Mouse (Mus musculus) kidney, embryonic 16.5 days (tissue): ENCODE measurements around the gene Ubc. TPM values are rescaled to one million over a fixed set of nuclear protein-coding genes. Genes with fewer than 3 reads are reported as not detected.
A peak's percentile ranks its signal among the peaks of the same experiment; 100 is the strongest.

Source experiments
- ATAC-seq: fragments of 200-750 bp; cut with Nextera tagmentation; 2 replicates; pipeline ENCODE4 v1.8.0; 2017; ENCODE audit warnings: moderate TSS enrichment; ENCODE audit not compliant: low FRiP score, low TSS enrichment
- H3K27ac ChIP-seq: fragments of 300-500 bp; sonication (generic); 2 replicates; pipeline ENCODE4 v1.5.1; 2014; ENCODE audit warnings: low read length
- H3K27me3 ChIP-seq: fragments of 300-500 bp; sonication (generic); 2 replicates; pipeline ENCODE4 v1.6.1; 2014; ENCODE audit warnings: low read length, control low read depth, mixed read lengths; ENCODE audit not compliant: insufficient read depth
- H3K36me3 ChIP-seq: fragments of 300-500 bp; sonication (generic); 2 replicates; pipeline ENCODE4 v1.6.1; 2014; ENCODE audit warnings: low read length, control low read depth, mixed read lengths; ENCODE audit not compliant: insufficient read depth
- H3K4me1 ChIP-seq: fragments of 300-500 bp; sonication (generic); 2 replicates; pipeline ENCODE4 v1.6.1; 2014; ENCODE audit warnings: low read length, control low read depth, mixed read lengths; ENCODE audit not compliant: insufficient read depth
- H3K4me2 ChIP-seq: fragments of 300-500 bp; sonication (generic); replicated peaks from 2 replicates; pipeline ENCODE4 v1.6.1; 2014; ENCODE audit warnings: low read depth, low read length
- H3K4me3 ChIP-seq: fragments of 300-500 bp; sonication (generic); 2 replicates; pipeline ENCODE4 v1.5.1; 2014; ENCODE audit warnings: mild to moderate bottlenecking, low read length
- H3K9ac ChIP-seq: fragments of 300-500 bp; sonication (generic); replicated peaks from 2 replicates; pipeline ENCODE4 v1.6.1; 2014; ENCODE audit warnings: low read length
- H3K9me3 ChIP-seq: fragments of 300-500 bp; sonication (generic); 2 replicates; pipeline ENCODE4 v1.6.1; 2016; ENCODE audit warnings: low read length, control low read depth
- WGBS: fragments of 180-500 bp; shearing (Covaris S2); extraction: QIAGEN DNeasy Blood & Tissue Kit; methylation state at CpG from one replicate; pipeline ENCODE4 v1.1.7; 2014; 5-methylcytosine and 5-hydroxymethylcytosine counted together
- polyA plus RNA-seq: library from polyadenylated mRNA; unstranded; fragments of >200 nt; fragmentation: Nextera tagmentation; extraction: Ambion mirVana; gene quantifications from 2 replicates; pipeline ENCODE4 v1.2.1, GENCODE M21; 2015

The Ubc gene
- polyA plus RNA-seq, 1 experiment from 2014 or later, result 1,344 TPM

GRCm38 (mm10) chr5:125354885-125355492 is 35.0 kb downstream of the Ubc start:
- no peak for ATAC-seq
- H3K9me3 ChIP-seq, result peaks cover 3% of the 10 kb centered on the region
- no peaks in the 10 kb centered on the region for H3K27me3 ChIP-seq
- H3K36me3 ChIP-seq, result no peaks in the 10 kb centered on the region
- WGBS, result 46% methylated on average over 7 of the region's 7 CpGs
- H3K9ac ChIP-seq, result no peak overlapping the region
- no peak overlapping the region for H3K4me3 ChIP-seq
- no peak overlapping the region for H3K27ac ChIP-seq
- H3K4me1 ChIP-seq, result peaks cover 5% of the 10 kb centered on the region; the same call in 1 of the 2 replicates
- H3K4me2 ChIP-seq, result no peak overlapping the region

GRCm38 (mm10) chr5:125352781-125353294 is 37.2 kb downstream of the Ubc start:
- no peaks in the 10 kb centered on the region for H3K27me3 ChIP-seq
- peaks cover 3% of the 10 kb centered on the region for H3K9me3 ChIP-seq
- H3K27ac ChIP-seq, result no peak overlapping the region
- no peak overlapping the region for H3K9ac ChIP-seq
- H3K4me3 ChIP-seq, result no peak overlapping the region
- no peak overlapping the region for H3K4me2 ChIP-seq
- no peaks in the 10 kb centered on the region for H3K36me3 ChIP-seq
- WGBS, result 93% methylated on average over 5 of the region's 5 CpGs
- 0 out of 2 replicates have a peak, but pooled peaks cover under 1% of the 10 kb centered on the region for H3K4me1 ChIP-seq
- ATAC-seq, result no peak

GRCm38 (mm10) chr5:125351939-125352338 is 38.1 kb downstream of the Ubc start:
- H3K27ac ChIP-seq, result no peak overlapping the region
- H3K4me3 ChIP-seq, result no peak overlapping the region
- WGBS, result 94% methylated on average over 5 of the region's 5 CpGs
- H3K4me1 ChIP-seq, result no peaks in the 10 kb centered on the region
- no peaks in the 10 kb centered on the region for H3K36me3 ChIP-seq
- peaks cover 3% of the 10 kb centered on the region for H3K9me3 ChIP-seq
- no peak overlapping the region for H3K4me2 ChIP-seq
- no peak for ATAC-seq
- H3K9ac ChIP-seq, result no peak overlapping the region
- H3K27me3 ChIP-seq, result no peaks in the 10 kb centered on the region

- H3K4me3 ChIP-seq, result no peak overlapping the region
- no peak overlapping the region for H3K9ac ChIP-seq
- no peak overlapping the region for H3K27ac ChIP-seq
- no peak for ATAC-seq
- 75% methylated on average over 8 of the region's 8 CpGs for WGBS
- H3K4me2 ChIP-seq, result no peak overlapping the region
- peaks cover 3% of the 10 kb centered on the region for H3K9me3 ChIP-seq
- no peaks in the 10 kb centered on the region for H3K36me3 ChIP-seq
- no peaks in the 10 kb centered on the region for H3K4me1 ChIP-seq
- H3K27me3 ChIP-seq, result no peaks in the 10 kb centered on the region
Measured at GRCm38 (mm10) chr5:125351057-125351456, 38.9 kb downstream of the Ubc start.

- ATAC-seq, result no peak
- H3K4me3 ChIP-seq, result no peak overlapping the region
- H3K4me1 ChIP-seq, result no peaks in the 10 kb centered on the region
- no peaks in the 10 kb centered on the region for H3K27me3 ChIP-seq
- no peak overlapping the region for H3K27ac ChIP-seq
- H3K36me3 ChIP-seq, result no peaks in the 10 kb centered on the region
- peaks cover 3% of the 10 kb centered on the region for H3K9me3 ChIP-seq
- WGBS, result 82% methylated on average over 3 of the region's 3 CpGs
- H3K4me2 ChIP-seq, result no peak overlapping the region
- H3K9ac ChIP-seq, result no peak overlapping the region
Measured at GRCm38 (mm10) chr5:125349391-125349790, 40.6 kb downstream of the Ubc start.

GRCm38 (mm10) chr5:125348487-125348886 is 41.5 kb downstream of the Ubc start:
- Histone ChIP-seq H3K27ac (no peak overlapping the region), H3K4me1 (no peaks in the 10 kb centered on the region), H3K9me3 (peaks cover 3% of the 10 kb centered on the region), H3K36me3 (no peaks in the 10 kb centered on the region), H3K27me3 (no peaks in the 10 kb centered on the region), H3K4me3 (no peak overlapping the region), H3K9ac (no peak overlapping the region), H3K4me2 (no peak overlapping the region)
- no peak for ATAC-seq
- WGBS, result 44% methylated on average over 8 of the region's 8 CpGs

GRCm38 (mm10) chr5:125348067-125348466 is 41.9 kb downstream of the Ubc start:
- Histone ChIP-seq H3K9ac (no peak overlapping the region), H3K4me1 (no peaks in the 10 kb centered on the region), H3K36me3 (no peaks in the 10 kb centered on the region), H3K9me3 (peaks cover 3% of the 10 kb centered on the region), H3K27me3 (no peaks in the 10 kb centered on the region), H3K4me2 (no peak overlapping the region), H3K4me3 (no peak overlapping the region), H3K27ac (no peak overlapping the region)
- WGBS, result 72% methylated on average over 7 of the region's 7 CpGs
- ATAC-seq, result no peak

GRCm38 (mm10) chr5:125344296-125344695 is 45.7 kb downstream of the Ubc start:
- ATAC-seq, result no peak
- Histone ChIP-seq H3K27me3 (no peaks in the 10 kb centered on the region), H3K4me2 (no peak overlapping the region), H3K4me3 (no peak overlapping the region), H3K27ac (no peak overlapping the region), H3K9ac (no peak overlapping the region), H3K4me1 (peaks cover 14% of the 10 kb centered on the region), H3K9me3 (no peaks in the 10 kb centered on the region), H3K36me3 (no peaks in the 10 kb centered on the region)
- 91% methylated on average over 6 of the region's 6 CpGs for WGBS

- no peak overlapping the region for H3K27ac ChIP-seq
- no peaks in the 10 kb centered on the region for H3K9me3 ChIP-seq
- 51% methylated on average over 14 of the region's 14 CpGs for WGBS
- peaks cover 28% of the 10 kb centered on the region for H3K4me1 ChIP-seq
- H3K4me3 ChIP-seq, result peak overlapping the region; percentile 67
- ATAC-seq, result 0 out of 2 replicates have a peak, but pooled peaks have one; percentile 6
- H3K27me3 ChIP-seq, result no peaks in the 10 kb centered on the region
- no peaks in the 10 kb centered on the region for H3K36me3 ChIP-seq
- peak overlapping the region; percentile 80; the same call in 1 of the 2 replicates for H3K9ac ChIP-seq
- peak overlapping the region; percentile 95 for H3K4me2 ChIP-seq
Measured at GRCm38 (mm10) chr5:125341459-125342090, 48.4 kb downstream of the Ubc start.
